Mouse (Mus musculus) CD4-positive, CD25-positive, alpha-beta regulatory T cell, adult 2 months (primary cell): ENCODE measurements around the gene Tgfb2.

ENCODE experiments used
- DNase-seq: peaks from one replicate; pipeline ENCODE4 v3.0.0-alpha.2; 2012; ENCODE audit warnings: low read depth, low spot score

Gene Tgfb2

GRCm38 (mm10) chr1:186582113-186582512 lies 123.7 kb downstream of the Tgfb2 start:
- DNase-seq = no peak

- DNase-seq = no peak
Measured at GRCm38 (mm10) chr1:186581666-186582065, 124.1 kb downstream of the Tgfb2 start.

GRCm38 (mm10) chr1:186581114-186581513 lies 124.7 kb downstream of the Tgfb2 start:
- DNase-seq = no peak

- DNase-seq = no peak
Measured at GRCm38 (mm10) chr1:186577302-186577701, 128.5 kb downstream of the Tgfb2 start.

GRCm38 (mm10) chr1:186575629-186576028 lies 130.2 kb downstream of the Tgfb2 start:
- DNase-seq = no peak

GRCm38 (mm10) chr1:186575074-186575473 lies 130.7 kb downstream of the Tgfb2 start:
- DNase-seq = no peak
